Mouse (Mus musculus) limb, embryonic 11.5 days (tissue): ENCODE measurements around the gene Pawr. TPM values are rescaled to one million over a fixed set of nuclear protein-coding genes. Genes with fewer than 3 reads are reported as not detected.

Experiments used
- ATAC-seq: fragments of 200-750 bp; cut with Nextera tagmentation; 2 replicates; pipeline ENCODE4 v1.8.0; 2017; ENCODE audit warnings: low read depth; ENCODE audit not compliant: insufficient number of reproducible peaks, low FRiP score, low TSS enrichment
- DNase-seq: peaks from one replicate; pipeline ENCODE4 v3.0.0-alpha.2; 2015; ENCODE audit warnings: low spot score
- H3K27ac ChIP-seq: fragments of 300-500 bp; sonication (generic); replicated peaks from 2 replicates; pipeline ENCODE4 v1.5.1; 2014; ENCODE audit warnings: low read depth, mild to moderate bottlenecking, low read length
- H3K27me3 ChIP-seq: fragments of 300-500 bp; sonication (generic); 2 replicates; pipeline ENCODE4 v1.6.1; 2014; ENCODE audit warnings: mild to moderate bottlenecking, low read length, mixed read lengths; ENCODE audit not compliant: control insufficient read depth, insufficient read depth
- H3K36me3 ChIP-seq: fragments of 300-500 bp; sonication (generic); 2 replicates; pipeline ENCODE4 v1.6.1; 2014; ENCODE audit warnings: mild to moderate bottlenecking, low read length, moderate library complexity, mixed read lengths; ENCODE audit not compliant: control insufficient read depth, insufficient read depth
- H3K4me1 ChIP-seq: fragments of 300-500 bp; sonication (generic); 2 replicates; pipeline ENCODE4 v1.6.1; 2014; ENCODE audit warnings: low read length, mixed read lengths; ENCODE audit not compliant: control insufficient read depth, insufficient read depth
- H3K4me2 ChIP-seq: fragments of 300-500 bp; sonication (generic); 2 replicates; pipeline ENCODE4 v1.6.1; 2014; ENCODE audit warnings: low read depth, mild to moderate bottlenecking, moderate library complexity; ENCODE audit not compliant: severe bottlenecking
- H3K4me3 ChIP-seq: fragments of 300-500 bp; sonication (generic); 2 replicates; pipeline ENCODE4 v1.5.1; 2014; ENCODE audit warnings: low read depth, low read length
- H3K9ac ChIP-seq: fragments of 300-500 bp; sonication (generic); 2 replicates; pipeline ENCODE4 v1.6.1; 2014; ENCODE audit warnings: mild to moderate bottlenecking, low read length
- H3K9me3 ChIP-seq: fragments of 300-500 bp; sonication (generic); 2 replicates; pipeline ENCODE4 v1.6.1; 2016; ENCODE audit warnings: low read length; ENCODE audit not compliant: control insufficient read depth
- WGBS: fragments of 180-500 bp; shearing (Covaris S2); extraction: QIAGEN DNeasy Blood & Tissue Kit; methylation state at CpG from one replicate; pipeline ENCODE4 v1.1.7; 2014; 5-methylcytosine and 5-hydroxymethylcytosine counted together
- polyA plus RNA-seq: library from polyadenylated mRNA; unstranded; fragments of >200 nt; fragmentation: Nextera tagmentation; extraction: Ambion mirVana; gene quantifications from 2 replicates; pipeline ENCODE4 v1.2.1, GENCODE M21; 2014

Pawr gene
- polyA plus RNA-seq, 1 experiment from 2014 or later: 4.9 TPM

DNA sequence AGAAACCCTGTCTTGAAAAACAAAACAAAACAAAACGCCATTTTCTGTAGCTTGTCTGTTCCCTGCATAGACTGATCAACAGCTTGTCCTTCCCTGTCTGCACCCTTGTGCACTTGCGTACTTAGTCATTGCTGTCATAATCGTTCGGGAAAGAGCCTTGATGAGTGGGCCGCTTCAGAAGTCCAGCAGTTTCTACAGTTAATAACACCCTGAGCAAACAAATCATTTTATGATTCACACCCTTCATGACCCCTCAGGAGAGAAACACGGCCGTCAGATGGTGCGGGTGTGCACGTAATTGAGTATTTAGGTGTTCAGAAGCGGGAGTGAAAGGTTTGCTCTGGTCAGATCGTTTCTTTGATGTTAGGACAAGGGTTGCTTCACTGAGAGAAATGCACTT lies 32.1 kb upstream of the Pawr start:
- DNase-seq (no peak), ATAC-seq (no peak)
- H3K4me1 ChIP-seq: no peaks in the 10 kb centered on the region
- no peak overlapping the region for H3K9ac ChIP-seq
- no peaks in the 10 kb centered on the region for H3K9me3 ChIP-seq
- H3K4me3 ChIP-seq: no peak overlapping the region
- H3K27ac ChIP-seq: no peak overlapping the region
- H3K36me3 ChIP-seq: no peaks in the 10 kb centered on the region
- no peak overlapping the region for H3K4me2 ChIP-seq
- no peaks in the 10 kb centered on the region for H3K27me3 ChIP-seq
- WGBS: 59% methylated on average over 11 of the region's 11 CpGs

DNA sequence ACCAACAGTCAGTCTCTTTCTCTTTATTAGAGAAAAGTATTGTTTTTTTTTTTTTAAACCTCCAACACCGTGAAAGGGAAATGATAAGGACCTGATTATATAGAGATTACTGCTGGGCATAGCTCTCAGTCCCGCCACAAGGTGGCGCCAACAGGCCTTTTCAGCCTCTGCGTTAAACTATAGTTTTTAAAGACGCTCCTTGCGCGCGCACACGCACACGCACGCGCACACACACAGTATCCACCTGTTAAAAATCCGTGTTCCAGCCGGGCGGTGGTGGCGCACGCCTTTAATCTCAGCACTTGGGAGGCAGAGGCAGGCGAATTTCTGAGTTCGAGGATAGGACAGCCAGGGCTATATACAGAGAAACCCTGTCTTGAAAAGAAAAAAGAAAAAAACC lies 31.1 kb upstream of the Pawr start:
- Histone ChIP-seq H3K9me3 (no peaks in the 10 kb centered on the region), H3K9ac (no peak overlapping the region), H3K4me3 (no peak overlapping the region), H3K4me2 (no peak overlapping the region), H3K27me3 (no peaks in the 10 kb centered on the region), H3K27ac (no peak overlapping the region), H3K36me3 (no peaks in the 10 kb centered on the region), H3K4me1 (no peaks in the 10 kb centered on the region)
- 9% methylated on average over 19 of the region's 19 CpGs for WGBS
- DNase-seq: peak; percentile 82
- ATAC-seq: 0 out of 2 replicates have a peak, but pooled peaks have one; percentile 61

DNA sequence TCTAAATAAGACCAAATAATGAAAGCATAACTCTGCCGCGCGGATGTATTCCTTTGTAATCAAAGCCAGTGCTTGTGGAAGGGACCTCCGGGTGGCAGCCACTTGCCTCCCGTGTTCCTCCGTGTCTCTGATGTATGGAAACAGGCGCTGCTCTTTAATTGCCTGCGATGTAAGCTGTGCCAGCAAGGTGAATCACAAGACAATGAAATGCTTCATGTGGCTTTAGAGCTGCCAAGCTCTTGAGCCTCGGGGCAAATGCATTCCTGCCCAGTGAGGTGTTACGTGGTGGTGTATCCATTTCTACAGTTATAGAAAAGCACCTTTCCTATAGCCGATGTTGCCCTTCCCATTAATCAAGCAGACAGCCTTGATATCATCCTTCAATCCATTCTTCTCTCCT lies 24.1 kb upstream of the Pawr start:
- ATAC-seq (no peak), DNase-seq (no peak)
- Histone ChIP-seq H3K9ac (no peak overlapping the region), H3K27ac (no peak overlapping the region), H3K4me3 (no peak overlapping the region), H3K9me3 (no peaks in the 10 kb centered on the region), H3K36me3 (no peaks in the 10 kb centered on the region), H3K27me3 (no peaks in the 10 kb centered on the region), H3K4me1 (no peaks in the 10 kb centered on the region), H3K4me2 (no peak overlapping the region)
- 86% methylated on average over 11 of the region's 11 CpGs for WGBS

DNA sequence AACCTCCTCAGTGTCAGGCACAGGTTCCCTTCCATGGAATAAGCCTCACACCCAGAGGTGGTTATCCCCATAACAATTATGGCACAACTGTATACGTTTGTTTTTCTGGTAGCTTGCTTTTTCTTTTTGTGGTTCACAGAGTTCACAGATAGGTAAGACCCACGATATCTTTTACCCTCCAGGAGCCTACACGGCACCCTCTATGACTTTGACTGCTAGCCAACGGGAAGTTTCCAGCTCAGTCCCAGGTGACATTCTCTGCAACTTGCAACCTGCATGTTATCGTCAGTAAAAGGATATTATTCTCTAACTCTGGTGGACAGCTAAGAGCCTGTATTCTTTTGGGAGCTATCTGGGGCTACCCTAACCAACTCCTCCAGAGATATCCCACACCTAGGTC lies 21.7 kb upstream of the Pawr start:
- Histone ChIP-seq H3K9me3 (no peaks in the 10 kb centered on the region), H3K4me3 (no peak overlapping the region), H3K27me3 (no peaks in the 10 kb centered on the region), H3K27ac (no peak overlapping the region), H3K9ac (no peak overlapping the region), H3K4me2 (no peak overlapping the region), H3K36me3 (no peaks in the 10 kb centered on the region), H3K4me1 (no peaks in the 10 kb centered on the region)
- 89% methylated on average over 5 of the region's 5 CpGs for WGBS
- no peak for DNase-seq
- ATAC-seq: no peak

DNA sequence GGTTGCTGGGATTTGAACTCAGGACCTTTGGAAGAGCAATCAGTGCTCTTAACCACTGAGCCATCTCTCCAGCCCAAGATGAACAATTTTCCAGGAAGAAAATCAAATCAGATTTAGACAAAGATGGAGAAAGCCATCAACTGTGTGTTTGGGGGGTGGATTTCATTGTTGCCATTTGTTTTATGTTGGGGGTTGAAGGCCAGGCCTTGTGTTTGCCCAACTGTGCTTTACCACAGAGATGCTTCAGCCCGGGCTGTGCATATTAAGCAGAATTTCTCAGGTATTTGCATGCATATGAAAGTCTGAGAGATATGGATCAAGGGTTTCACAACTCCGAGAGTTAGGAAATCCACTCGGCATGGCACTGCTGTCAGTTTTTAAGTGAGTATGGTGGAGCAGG lies 20.5 kb upstream of the Pawr start:
- H3K27me3 ChIP-seq: no peaks in the 10 kb centered on the region
- 92% methylated on average over 3 of the region's 3 CpGs for WGBS
- H3K9ac ChIP-seq: no peak overlapping the region
- H3K9me3 ChIP-seq: no peaks in the 10 kb centered on the region
- no peak overlapping the region for H3K4me3 ChIP-seq
- no peak overlapping the region for H3K27ac ChIP-seq
- no peak for ATAC-seq
- H3K36me3 ChIP-seq: no peaks in the 10 kb centered on the region
- no peak for DNase-seq
- H3K4me1 ChIP-seq: no peaks in the 10 kb centered on the region
- no peak overlapping the region for H3K4me2 ChIP-seq

DNA sequence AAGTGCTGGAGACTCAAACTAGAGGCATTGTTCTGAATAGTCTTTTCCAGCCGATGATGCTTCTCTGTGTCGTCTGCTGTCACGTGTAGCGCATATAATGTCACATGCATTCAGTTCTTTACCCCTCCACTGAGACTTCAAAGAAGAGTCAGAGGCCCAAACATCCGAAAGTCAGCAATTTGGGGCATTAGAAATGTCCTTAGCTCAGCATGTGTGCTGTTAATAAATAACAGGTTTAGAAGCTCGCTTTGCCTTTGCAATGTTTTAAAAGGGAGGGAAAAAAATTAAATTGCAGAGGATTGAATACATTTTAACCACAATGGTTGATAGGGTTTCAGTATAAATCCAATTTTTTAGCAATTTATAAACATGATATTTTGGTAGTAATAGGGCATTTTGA lies 18.1 kb upstream of the Pawr start:
- Histone ChIP-seq H3K36me3 (no peaks in the 10 kb centered on the region), H3K9ac (no peak overlapping the region), H3K4me2 (no peak overlapping the region), H3K4me1 (no peaks in the 10 kb centered on the region), H3K27ac (no peak overlapping the region), H3K9me3 (no peaks in the 10 kb centered on the region), H3K27me3 (no peaks in the 10 kb centered on the region), H3K4me3 (no peak overlapping the region)
- ATAC-seq: no peak
- DNase-seq: no peak
- 32% methylated on average over 6 of the region's 6 CpGs for WGBS

DNA sequence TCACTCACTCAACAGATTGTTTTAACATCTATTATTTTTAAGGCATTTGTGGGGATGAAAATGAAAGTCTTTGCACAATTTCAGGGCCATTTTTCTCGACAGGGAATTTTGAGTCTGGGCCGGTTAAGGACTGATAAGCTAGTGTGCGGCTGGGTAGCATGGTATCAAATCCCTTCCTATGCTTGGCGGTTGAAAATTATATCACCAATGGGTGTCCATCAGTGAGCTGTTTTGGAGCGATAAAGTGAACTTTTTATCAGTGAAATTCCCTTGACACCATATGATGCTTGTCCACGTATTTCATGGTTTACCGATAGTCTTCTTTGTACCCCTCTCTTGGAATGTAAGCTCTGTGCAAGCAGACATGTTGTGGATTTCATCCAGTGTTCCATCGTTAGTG lies 17.5 kb upstream of the Pawr start:
- Histone ChIP-seq H3K4me2 (no peak overlapping the region), H3K9ac (no peak overlapping the region), H3K27me3 (no peaks in the 10 kb centered on the region), H3K36me3 (no peaks in the 10 kb centered on the region), H3K4me3 (no peak overlapping the region), H3K9me3 (no peaks in the 10 kb centered on the region), H3K4me1 (no peaks in the 10 kb centered on the region), H3K27ac (no peak overlapping the region)
- 89% methylated on average over 8 of the region's 8 CpGs for WGBS
- ATAC-seq: no peak
- no peak for DNase-seq

DNA sequence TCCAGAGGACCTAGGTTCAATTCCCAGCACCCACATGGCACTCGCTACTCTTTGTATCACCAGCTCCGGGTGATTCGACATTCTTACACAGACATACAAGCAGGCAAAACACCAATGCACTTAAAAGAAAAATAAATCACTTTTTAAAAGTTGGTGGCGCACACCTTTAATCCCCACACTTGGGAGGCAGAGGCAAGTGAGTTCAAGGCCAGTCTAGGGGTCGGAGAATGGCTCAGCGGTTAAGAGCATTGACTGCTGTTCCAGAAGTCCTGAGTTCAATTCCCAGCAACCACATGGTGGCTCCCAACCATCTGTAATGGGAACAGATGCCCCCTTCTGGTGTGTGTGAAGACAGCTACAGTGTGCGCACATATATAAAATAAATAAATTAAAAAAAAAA lies 16.7 kb upstream of the Pawr start:
- H3K4me3 ChIP-seq: no peak overlapping the region
- WGBS: 95% methylated on average over 7 of the region's 7 CpGs
- no peak for DNase-seq
- H3K4me1 ChIP-seq: no peaks in the 10 kb centered on the region
- no peaks in the 10 kb centered on the region for H3K36me3 ChIP-seq
- no peak for ATAC-seq
- H3K9ac ChIP-seq: no peak overlapping the region
- H3K4me2 ChIP-seq: no peak overlapping the region
- H3K27ac ChIP-seq: no peak overlapping the region
- no peaks in the 10 kb centered on the region for H3K27me3 ChIP-seq
- H3K9me3 ChIP-seq: no peaks in the 10 kb centered on the region

DNA sequence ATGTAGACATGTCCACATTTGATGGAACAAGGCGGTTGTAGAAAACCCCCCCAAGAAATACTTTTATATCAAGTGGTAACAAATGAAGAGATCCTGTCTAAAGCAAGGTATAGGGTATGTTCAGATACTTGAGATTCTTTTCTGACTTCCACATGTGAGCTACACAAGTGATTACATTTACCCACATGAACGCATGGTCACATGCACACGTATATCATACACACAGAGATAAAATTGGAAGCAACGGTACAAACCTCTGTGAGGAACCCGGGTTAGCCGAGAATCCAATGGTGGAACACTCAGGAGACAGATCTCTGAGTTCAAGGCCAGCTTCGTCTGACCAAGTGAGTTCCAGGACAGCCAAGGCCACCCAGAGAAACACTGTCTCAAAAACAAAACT lies 3.6 kb upstream of the Pawr start:
- no peak for ATAC-seq
- H3K4me3 ChIP-seq: no peak overlapping the region
- 0 out of 2 replicates have a peak, but pooled peaks cover 5% of the 10 kb centered on the region for H3K4me1 ChIP-seq
- H3K27me3 ChIP-seq: peaks cover 9% of the 10 kb centered on the region
- WGBS: 93% methylated on average over 7 of the region's 7 CpGs
- no peak overlapping the region for H3K9ac ChIP-seq
- DNase-seq: no peak
- no peaks in the 10 kb centered on the region for H3K9me3 ChIP-seq
- H3K27ac ChIP-seq: no peak overlapping the region
- no peak overlapping the region for H3K4me2 ChIP-seq
- H3K36me3 ChIP-seq: no peaks in the 10 kb centered on the region
